Mouse (Mus musculus) brown adipose tissue, adult 24 weeks (tissue): ENCODE results near the gene Cbfa2t2. TPM values are rescaled to one million over a fixed set of nuclear protein-coding genes. Genes with fewer than 3 reads are reported as not detected.

Experiments
- H3K27ac ChIP-seq: fragments of 200-500 bp; replicated peaks from 2 replicates; pipeline ENCODE4 v1.5.1; 2012; ENCODE audit warnings: low read depth, mild to moderate bottlenecking, low read length
- H3K4me1 ChIP-seq: fragments of 200-500 bp; 2 replicates; pipeline ENCODE4 v1.6.1; 2012; ENCODE audit warnings: low read length, mixed read lengths; ENCODE audit not compliant: control insufficient read depth, insufficient read depth, insufficient read length
- H3K4me3 ChIP-seq: fragments of 200-500 bp; 2 replicates; pipeline ENCODE4 v1.5.1; 2012; ENCODE audit warnings: low read depth, mild to moderate bottlenecking, low read length, moderate library complexity; ENCODE audit not compliant: insufficient read depth
- polyA plus RNA-seq: library from polyadenylated mRNA; stranded (reverse); fragments of >200 nt; gene quantifications from 2 replicates; pipeline ENCODE4 v1.2.4, GENCODE M21; 2012; ENCODE audit not compliant: missing spikeins, insufficient read depth, insufficient read length

Gene Cbfa2t2
- polyA plus RNA-seq, 1 experiment: 6.9 TPM

DNA sequence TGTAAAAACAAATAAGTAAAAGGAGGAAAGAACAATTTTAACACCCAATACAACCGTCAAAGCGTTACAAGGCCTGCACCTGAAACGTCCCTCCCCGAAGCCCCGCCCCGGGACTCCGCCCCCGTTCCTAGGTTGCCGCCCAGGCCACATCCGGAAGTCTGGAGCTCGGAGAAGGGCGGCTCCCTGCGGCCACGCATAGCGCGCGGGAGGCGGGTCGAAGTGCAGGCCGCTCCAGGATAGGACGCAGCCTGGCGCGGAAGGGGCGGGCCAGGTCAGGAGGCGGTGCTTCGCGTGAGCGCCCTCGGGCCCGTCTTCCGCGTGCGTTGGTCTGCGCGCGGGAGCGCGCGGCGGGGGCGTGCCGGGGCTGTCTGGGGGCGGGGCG is 214 bp upstream of the Cbfa2t2 start:
- Histone ChIP-seq H3K4me3 (peak overlapping the region; percentile 54), H3K27ac (peak overlapping the region; percentile 68), H3K4me1 (peaks cover 3% of the 10 kb centered on the region; the same call in 1 of the 2 replicates)

DNA sequence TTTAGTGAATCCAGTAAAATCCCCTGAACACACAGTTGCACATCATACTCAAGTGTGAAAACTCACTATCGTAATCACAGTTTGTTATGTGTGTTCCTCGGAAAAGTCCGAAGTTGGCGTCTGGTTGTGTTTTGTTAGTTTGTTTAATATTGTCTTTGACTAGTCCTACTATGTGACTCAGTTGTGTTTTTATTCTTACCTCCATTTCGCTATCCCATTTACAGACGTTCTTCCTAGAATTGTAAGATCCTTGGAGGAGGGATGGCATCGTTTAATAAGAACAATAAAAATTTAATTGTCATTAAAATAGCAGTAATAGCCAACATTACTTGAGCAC is 878 bp downstream of the Cbfa2t2 start:
- Histone ChIP-seq H3K4me3 (peak overlapping the region; percentile 96), H3K4me1 (peaks cover 3% of the 10 kb centered on the region; the same call in 1 of the 2 replicates), H3K27ac (peak overlapping the region; percentile 55)

DNA sequence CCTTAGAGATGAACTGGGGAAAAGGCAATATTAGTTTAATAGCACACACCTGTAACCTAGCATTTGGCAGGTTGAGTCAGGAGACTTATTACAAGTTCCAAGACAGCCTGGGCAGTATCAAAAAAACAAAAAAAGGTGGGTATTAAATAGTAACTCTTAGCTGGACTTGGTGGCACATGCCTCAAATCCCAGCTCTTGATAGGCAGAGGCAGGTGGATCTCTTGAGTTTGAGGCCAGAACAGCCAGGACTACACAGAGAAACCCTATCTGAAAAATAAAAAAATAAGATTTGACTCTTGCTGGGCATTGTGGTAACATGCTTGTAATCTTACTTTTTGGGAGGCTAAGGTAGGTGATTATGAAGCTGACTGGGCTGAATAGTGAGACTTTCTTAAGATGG is 4.2 kb downstream of the Cbfa2t2 start:
- H3K4me3 ChIP-seq: no peak overlapping the region
- H3K27ac ChIP-seq: no peak overlapping the region
- peaks cover 3% of the 10 kb centered on the region; the same call in 1 of the 2 replicates for H3K4me1 ChIP-seq

DNA sequence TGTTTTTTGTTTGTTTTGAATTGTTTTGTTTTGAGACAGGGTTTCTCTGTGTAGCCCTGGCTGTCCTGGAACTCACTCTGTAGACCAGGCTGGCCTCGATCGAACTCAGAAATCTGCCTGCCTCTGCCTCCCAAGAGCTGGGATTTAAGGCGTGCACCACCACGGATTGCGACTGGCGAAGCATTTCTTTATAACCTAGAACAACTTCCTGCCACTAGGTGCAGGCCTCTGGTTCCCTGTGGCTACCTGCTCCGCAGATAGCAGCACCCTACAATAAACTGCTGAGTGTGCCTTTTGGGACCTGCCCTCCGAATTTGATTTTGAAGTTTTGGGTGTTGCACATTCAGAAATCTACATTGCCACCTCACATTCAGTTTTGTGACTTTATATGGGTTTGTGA is 11.5 kb downstream of the Cbfa2t2 start:
- no peaks in the 10 kb centered on the region for H3K4me1 ChIP-seq
- H3K4me3 ChIP-seq: no peak overlapping the region
- H3K27ac ChIP-seq: no peak overlapping the region

DNA sequence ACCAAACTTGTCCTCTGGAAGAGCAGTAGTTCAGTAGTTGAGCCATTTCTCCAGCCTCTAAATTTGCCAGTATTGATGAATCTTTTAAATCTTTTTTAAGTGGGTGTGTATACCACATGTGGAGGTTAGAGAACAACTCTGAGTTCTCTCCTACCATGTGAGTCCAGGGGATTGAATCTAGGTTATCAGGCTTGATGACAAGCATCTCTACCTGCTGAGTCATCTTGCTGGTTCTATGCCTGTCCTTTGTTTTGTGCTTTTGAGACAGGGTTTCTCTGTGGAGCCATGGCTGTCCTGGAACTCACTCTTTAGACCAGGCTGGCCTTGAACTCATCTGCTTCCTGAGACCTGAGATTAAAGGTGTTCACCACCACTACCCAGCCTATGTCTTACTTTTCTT is 12.4 kb downstream of the Cbfa2t2 start:
- H3K4me3 ChIP-seq: no peak overlapping the region
- no peak overlapping the region for H3K27ac ChIP-seq
- H3K4me1 ChIP-seq: no peaks in the 10 kb centered on the region

DNA sequence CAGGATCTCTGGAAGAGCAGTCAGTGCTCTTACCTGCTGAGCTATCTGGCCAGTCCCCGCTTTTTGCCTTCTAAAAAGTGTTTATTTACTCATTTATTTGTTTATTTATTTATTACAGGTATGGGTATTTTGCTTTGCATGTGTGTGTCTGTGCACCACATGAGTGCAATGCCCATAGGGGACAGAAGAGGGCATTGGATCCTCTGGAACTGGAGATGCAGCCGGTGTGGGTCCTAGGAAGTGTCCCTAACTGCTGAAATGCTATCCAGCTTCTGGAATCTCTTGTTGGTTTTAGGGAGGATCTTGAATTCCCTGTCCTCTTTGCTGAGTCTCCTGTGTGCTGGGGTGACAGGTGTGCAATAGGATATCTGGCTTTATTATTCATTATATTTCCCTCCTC is 16.7 kb downstream of the Cbfa2t2 start:
- H3K4me3 ChIP-seq: no peak overlapping the region
- 0 out of 2 replicates have a peak, but pooled peaks cover 5% of the 10 kb centered on the region for H3K4me1 ChIP-seq
- H3K27ac ChIP-seq: no peak overlapping the region

DNA sequence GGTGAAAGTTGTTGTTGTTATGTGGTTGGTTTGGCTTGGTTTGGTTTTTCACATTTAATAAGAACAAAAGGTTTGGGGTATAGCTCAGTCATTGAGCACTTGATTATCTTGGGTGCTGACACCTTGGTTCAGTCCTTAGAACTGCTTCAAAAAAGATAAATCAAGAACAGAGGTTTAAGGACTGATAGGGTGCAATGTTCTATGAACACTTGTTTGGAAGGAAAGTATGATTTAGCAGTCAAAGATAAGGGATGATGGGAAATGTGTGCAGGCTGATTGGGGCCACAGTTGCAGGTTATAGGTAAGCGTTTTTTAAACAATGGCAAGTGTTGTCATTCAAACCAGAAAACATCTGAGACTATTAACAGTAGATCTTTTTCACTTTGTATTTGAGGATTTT is 17.8 kb downstream of the Cbfa2t2 start:
- 0 out of 2 replicates have a peak, but pooled peaks cover 5% of the 10 kb centered on the region for H3K4me1 ChIP-seq
- H3K27ac ChIP-seq: no peak overlapping the region
- no peak overlapping the region for H3K4me3 ChIP-seq

DNA sequence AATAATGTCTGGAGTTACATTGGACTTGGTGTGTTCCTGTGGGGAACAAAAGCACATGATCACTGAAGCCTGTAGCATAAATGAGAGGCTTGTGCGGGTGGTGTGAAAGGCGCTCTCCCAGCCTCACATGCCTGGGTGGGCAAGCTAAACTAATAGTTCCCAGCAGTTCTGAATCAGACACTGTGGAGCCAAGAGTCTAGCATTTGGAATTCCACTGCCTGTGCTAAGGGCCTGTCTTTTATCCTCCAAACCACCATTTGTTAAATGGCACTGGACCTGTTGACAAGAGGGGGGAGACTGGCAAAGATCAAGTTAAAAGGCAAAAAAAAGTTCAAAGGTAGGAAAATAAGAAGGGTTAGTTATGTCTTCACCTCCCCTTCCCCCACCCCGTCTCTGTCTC is 18.3 kb downstream of the Cbfa2t2 start:
- Histone ChIP-seq H3K4me1 (0 out of 2 replicates have a peak, but pooled peaks cover 5% of the 10 kb centered on the region), H3K4me3 (no peak overlapping the region), H3K27ac (no peak overlapping the region)

DNA sequence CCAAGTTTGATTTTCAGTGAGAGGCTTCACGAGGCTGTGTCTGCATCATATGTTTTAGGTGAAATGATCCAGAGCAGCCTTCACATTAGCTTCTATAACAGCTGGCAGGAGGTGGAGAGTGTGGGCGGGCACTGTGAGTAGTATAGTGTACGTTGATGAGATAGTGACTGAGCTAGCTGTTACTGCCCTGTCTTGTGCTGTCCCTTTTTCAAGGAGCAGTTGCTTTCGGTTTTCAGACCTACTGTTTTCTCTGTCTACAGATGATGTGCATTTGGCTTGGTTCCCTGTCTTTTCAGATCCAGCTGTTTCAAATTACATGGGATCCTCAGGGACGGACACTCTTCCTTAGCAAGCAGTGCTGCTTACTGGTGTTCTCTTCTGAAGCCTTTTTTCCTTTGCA is 19.5 kb downstream of the Cbfa2t2 start:
- Histone ChIP-seq H3K4me1 (0 out of 2 replicates have a peak, but pooled peaks cover 7% of the 10 kb centered on the region), H3K27ac (no peak overlapping the region), H3K4me3 (no peak overlapping the region)

DNA sequence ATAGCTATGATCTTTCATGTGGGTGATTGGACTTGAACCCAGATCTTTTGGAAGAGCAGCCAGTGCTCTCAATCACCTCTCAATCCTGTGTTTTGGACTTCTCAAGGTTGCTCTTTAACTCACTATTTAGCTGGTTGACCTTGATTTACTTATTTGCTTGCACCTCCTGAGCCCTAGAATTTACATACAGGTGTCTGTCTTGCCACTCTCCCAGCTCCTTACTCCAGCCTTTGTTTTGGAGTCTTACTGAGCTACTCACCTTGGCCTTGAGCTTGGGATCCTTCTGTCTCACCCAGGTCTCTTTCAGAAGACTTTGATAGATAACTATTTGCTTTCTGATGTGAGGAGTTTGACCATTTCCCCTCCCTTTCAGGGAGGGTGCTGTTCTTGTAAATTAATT is 20.3 kb downstream of the Cbfa2t2 start:
- Histone ChIP-seq H3K27ac (no peak overlapping the region), H3K4me1 (0 out of 2 replicates have a peak, but pooled peaks cover 7% of the 10 kb centered on the region), H3K4me3 (no peak overlapping the region)

DNA sequence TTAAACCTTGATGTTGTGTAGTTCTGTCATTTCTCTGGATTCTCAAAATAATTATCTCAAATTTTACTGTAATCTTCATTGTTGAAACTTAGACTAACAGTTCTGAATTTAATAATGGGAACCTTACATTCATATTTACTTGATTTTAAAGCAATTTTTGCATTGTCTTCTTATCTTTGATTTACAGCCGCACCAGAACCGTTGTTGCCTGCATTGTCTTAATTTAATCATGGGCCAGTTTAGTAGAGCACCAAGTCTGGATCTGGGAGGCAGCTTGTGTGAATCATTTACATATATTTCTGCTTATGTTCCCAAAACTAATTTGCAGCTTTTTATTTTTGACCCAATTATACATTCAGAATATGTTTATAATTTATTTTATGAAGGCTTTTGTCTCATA is 23.0 kb downstream of the Cbfa2t2 start:
- no peak overlapping the region for H3K4me3 ChIP-seq
- no peak overlapping the region for H3K27ac ChIP-seq
- 0 out of 2 replicates have a peak, but pooled peaks cover 7% of the 10 kb centered on the region for H3K4me1 ChIP-seq

DNA sequence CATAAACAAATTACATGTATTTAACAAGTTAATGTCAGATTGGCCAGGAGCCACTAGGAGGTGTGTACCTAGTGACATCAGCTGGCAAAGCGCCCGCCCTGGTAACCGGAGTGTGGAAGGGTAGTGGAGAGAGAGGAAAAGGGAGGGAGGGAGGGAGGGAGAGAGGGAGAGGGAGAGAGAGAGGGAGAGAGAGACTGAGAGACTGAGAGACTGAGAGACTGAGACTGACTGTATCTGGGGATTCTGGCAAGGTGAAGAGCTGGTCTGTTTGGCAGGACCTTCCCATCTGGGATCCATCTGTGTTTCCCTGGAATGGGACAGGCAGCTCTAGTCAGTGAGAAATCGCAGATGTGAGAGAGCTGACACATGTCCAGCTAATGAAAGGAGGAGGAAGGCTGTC is 23.6 kb downstream of the Cbfa2t2 start:
- Histone ChIP-seq H3K27ac (no peak overlapping the region), H3K4me3 (no peak overlapping the region), H3K4me1 (0 out of 2 replicates have a peak, but pooled peaks cover 3% of the 10 kb centered on the region)

DNA sequence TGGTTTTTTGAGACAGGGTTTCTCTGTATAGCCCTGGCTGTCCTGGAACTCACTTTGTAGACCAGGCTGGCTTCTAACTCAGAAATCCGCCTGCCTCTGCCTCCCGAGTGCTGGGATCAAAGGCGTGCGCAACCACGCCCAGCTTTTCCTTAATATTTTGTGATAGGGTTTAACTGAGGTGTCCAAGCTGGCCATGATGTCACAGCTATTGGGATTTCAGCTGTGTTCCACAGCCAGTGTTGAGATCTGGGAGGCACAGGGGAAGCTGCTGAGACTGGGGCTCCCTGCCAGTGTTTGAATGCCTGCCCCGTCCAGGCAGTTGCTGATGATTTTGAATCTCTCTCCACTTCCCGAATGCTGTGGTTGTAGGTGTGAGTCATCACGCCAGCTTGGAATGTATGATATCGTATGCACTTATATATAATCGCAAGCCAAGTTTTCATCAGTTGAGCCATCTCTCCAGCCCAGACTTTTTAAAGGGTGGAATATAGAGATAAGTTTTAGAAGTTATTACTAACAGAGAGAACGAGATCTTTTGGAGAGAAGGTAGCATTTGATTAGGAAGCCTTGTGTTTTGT is 27.4 kb downstream of the Cbfa2t2 start:
- no peak overlapping the region for H3K4me3 ChIP-seq
- no peak overlapping the region for H3K27ac ChIP-seq
- H3K4me1 ChIP-seq: 0 out of 2 replicates have a peak, but pooled peaks cover 2% of the 10 kb centered on the region

DNA sequence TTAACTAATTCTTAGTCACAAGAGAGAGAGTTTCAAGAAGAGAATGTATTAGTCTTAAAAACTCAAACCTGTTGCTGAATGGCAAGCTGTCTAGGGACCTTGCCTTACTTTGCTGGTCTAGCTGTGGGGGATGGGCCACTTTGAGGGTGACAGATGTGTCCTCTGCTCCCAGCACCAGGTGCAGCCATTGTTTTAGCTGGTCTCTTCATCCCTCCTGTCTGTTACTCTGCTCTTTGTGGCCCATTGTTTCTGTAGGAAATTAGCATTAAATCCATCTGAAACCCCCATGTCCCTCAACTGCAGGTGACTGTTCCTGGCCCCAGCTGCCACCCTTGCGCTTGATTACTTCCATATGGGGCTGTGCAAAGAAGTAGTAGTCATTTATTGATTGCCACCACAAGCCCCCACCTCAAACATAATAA is 29.6 kb downstream of the Cbfa2t2 start:
- Histone ChIP-seq H3K4me1 (no peaks in the 10 kb centered on the region), H3K27ac (no peak overlapping the region), H3K4me3 (no peak overlapping the region)

DNA sequence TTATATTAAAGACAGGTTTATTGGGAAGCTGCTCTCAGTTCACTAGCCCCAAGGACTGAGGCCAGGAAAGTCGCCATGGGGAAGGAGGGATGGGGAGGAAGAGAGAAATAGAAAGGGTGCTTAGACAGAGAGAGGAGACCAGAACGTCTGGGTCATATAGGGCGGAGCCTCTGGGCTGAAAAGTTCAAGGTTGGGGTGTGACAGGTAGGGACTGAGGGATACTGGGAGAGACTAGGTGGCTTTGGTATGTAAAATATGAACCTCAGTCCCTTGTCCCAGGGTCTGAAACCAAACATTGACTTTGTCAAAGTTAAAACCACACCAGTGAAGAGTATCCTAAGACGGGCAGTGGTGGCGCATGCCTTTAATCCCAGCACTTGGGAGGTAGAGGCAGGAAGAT is 30.9 kb downstream of the Cbfa2t2 start:
- no peak overlapping the region for H3K27ac ChIP-seq

DNA sequence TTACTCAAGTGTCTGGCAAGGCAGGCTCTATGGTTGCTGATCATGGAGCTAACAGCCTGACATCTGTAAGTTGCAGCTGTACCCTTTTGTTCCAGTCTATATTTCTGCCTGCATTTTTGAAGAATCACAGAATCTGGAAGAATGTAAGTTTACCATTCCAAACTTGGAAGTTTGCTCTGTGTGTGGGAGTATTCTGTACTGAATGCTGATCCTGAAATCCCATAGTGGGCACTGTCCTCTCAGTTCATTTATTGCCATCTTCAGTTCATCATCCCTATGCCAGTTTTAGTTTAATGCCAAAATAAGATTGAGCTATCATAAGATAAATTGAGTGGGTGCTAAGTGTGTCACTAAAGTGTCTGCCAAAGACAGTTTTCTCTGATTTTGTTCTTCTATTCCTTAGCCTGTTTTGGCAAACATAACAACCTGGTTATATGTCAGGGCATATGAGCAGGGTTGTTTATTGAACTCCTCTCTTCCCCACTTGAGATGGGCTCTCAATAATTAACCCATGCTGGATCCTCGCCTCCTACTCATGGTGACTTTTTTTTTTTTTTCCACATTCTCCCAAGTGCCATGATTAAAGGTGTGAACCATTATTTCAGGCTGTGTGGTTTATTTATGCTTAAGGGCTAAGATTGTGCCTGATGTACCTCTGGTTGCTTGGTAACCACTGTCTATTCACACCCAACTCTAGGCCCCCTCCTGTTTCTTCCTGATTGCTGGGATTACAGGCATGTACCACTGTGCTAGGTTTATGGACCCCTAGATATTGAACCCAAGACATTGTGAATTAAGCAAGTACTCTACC is 38.2 kb downstream of the Cbfa2t2 start:
- no peak overlapping the region for H3K4me3 ChIP-seq
- no peak overlapping the region for H3K27ac ChIP-seq
- peaks cover 4% of the 10 kb centered on the region for H3K4me1 ChIP-seq

More for the DNA sequence above, 30.9 kb downstream of the Cbfa2t2 start:
- H3K4me1 ChIP-seq: no peaks in the 10 kb centered on the region
- no peak overlapping the region for H3K4me3 ChIP-seq
